In the genomic region with DNA sequence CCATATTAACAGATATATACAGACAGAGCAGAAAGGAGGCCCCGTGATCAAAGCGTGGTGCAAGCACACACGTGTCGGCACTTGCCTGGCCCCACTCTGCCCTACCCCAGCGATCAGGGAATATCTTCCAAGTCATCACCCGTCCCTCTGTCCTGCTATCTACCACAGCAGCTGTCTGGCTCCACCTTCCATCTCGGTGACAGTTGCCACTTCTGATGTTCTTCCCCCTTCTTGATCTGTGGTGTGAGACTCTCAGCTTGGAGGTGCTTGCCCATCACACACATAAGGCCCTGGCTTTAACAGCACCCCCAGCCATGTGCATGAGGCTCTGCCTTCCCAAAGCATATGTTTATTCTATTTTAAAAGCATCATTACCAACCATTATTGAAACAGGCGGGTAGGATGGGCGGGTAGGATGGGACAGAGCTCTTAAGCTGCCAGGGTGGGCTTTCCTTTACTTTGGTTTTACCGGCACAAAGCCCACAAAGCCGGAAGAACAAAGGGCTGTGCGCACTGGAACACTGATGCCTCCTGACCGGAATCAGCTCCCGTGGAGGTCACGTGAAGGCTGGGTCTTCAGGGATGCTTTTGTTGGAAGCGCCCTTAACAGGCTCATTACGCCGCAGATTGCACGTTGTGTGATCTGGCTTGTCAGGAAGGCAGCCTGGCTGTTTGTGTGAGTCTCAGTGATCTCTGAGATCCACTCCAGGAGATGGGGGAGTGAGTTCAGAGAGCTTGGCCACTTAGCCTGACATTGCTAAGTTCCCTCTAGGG, we compare ENCODE assay signal across 8 mouse cellular contexts. TPM values are rescaled to one million over a fixed set of nuclear protein-coding genes. Genes with fewer than 3 reads are reported as not detected.
DNase-seq lines count a peak whose midpoint lies in the region; ATAC-seq lines count a peak whose summit lies in the region.

No protein-coding gene starts in this region.

- peaks cover 22% of the 10 kb centered on the region for H3K4me1 ChIP-seq in heart, embryonic 11.5 days (ENCODE audit: control insufficient read depth, insufficient read depth, low read length)
- H3K4me1 ChIP-seq in embryonic facial prominence, embryonic 12.5 days: peaks cover 15% of the 10 kb centered on the region
- H3K4me1 ChIP-seq in neural tube, embryonic 14.5 days (ENCODE audit: control insufficient read depth, insufficient read depth, low read length): peaks cover 10% of the 10 kb centered on the region

- H3K27me3 ChIP-seq in heart, embryonic 11.5 days (ENCODE audit: control insufficient read depth, insufficient read depth, low read length): peaks cover 14% of the 10 kb centered on the region; the same call in 1 of the 2 replicates
- H3K27me3 ChIP-seq in embryonic facial prominence, embryonic 12.5 days: no peaks in the 10 kb centered on the region
- no peaks in the 10 kb centered on the region for H3K27me3 ChIP-seq in neural tube, embryonic 14.5 days (ENCODE audit: control insufficient read depth, insufficient read depth, low read length)

- no peak overlapping the region for H3K4me2 ChIP-seq in heart, embryonic 11.5 days
- no peak overlapping the region; the same call in 1 of the 2 replicates for H3K4me2 ChIP-seq in embryonic facial prominence, embryonic 12.5 days (replicated peaks)
- H3K4me2 ChIP-seq in neural tube, embryonic 14.5 days (ENCODE audit: low read depth, low read length): peak overlapping the region; percentile 35

- H3K9ac ChIP-seq in heart, embryonic 11.5 days (ENCODE audit: low read depth, low read length): peak overlapping the region; percentile 28; the same call in 1 of the 2 replicates
- no peak overlapping the region for H3K9ac ChIP-seq in embryonic facial prominence, embryonic 12.5 days
- peak overlapping the region; percentile 37 for H3K9ac ChIP-seq in neural tube, embryonic 14.5 days (replicated peaks; ENCODE audit: low read depth, low read length)

- ATAC-seq in heart, embryonic 11.5 days (replicated peaks; ENCODE audit: insufficient number of reproducible peaks, low FRiP score, low TSS enrichment): peak; percentile 83
- ATAC-seq in embryonic facial prominence, embryonic 12.5 days (ENCODE audit: insufficient number of reproducible peaks, insufficient read depth, low FRiP score, low TSS enrichment): 0 out of 2 replicates have a peak, but pooled peaks have one; percentile 3
- peak; percentile 55 for ATAC-seq in neural tube, embryonic 14.5 days (ENCODE audit: low read depth)

- no peaks in the 10 kb centered on the region for H3K9me3 ChIP-seq in heart, embryonic 11.5 days (replicated peaks; ENCODE audit: control insufficient read depth, low read length)
- no peaks in the 10 kb centered on the region for H3K9me3 ChIP-seq in embryonic facial prominence, embryonic 12.5 days
- H3K9me3 ChIP-seq in neural tube, embryonic 14.5 days (ENCODE audit: control insufficient read depth, low read length): no peaks in the 10 kb centered on the region

- H3K27ac ChIP-seq in heart, embryonic 11.5 days (ENCODE audit: low read depth, low read length): 0 out of 2 replicates have a peak overlapping the region, but pooled peaks have one; percentile 15
- peak overlapping the region; percentile 14; the same call in 1 of the 2 replicates for H3K27ac ChIP-seq in embryonic facial prominence, embryonic 12.5 days
- H3K27ac ChIP-seq in neural tube, embryonic 14.5 days (ENCODE audit: low read depth, low read length): peak overlapping the region; percentile 80

- no peak overlapping the region for H3K4me3 ChIP-seq in heart, embryonic 11.5 days (ENCODE audit: low read depth, low read length)
- no peak overlapping the region for H3K4me3 ChIP-seq in embryonic facial prominence, embryonic 12.5 days
- no peak overlapping the region for H3K4me3 ChIP-seq in neural tube, embryonic 14.5 days (ENCODE audit: low read depth, low read length)

- no peak for DNase-seq in heart, adult 9 months (ENCODE audit: low spot score in 2 of 2)
- peak; percentile 92 for DNase-seq in liver
- DNase-seq in right cerebral cortex, adult 18-20 months: no peak
- DNase-seq in left cerebral cortex, adult 8-10 months (ENCODE audit: low spot score in 2 of 2): no peak
- DNase-seq in left cerebral cortex, adult 18-20 months (ENCODE audit: low spot score in 2 of 2): no peak

- no peaks in the 10 kb centered on the region for H3K36me3 ChIP-seq in heart, embryonic 11.5 days (ENCODE audit: control insufficient read depth, insufficient read depth, low read length)
- no peaks in the 10 kb centered on the region for H3K36me3 ChIP-seq in embryonic facial prominence, embryonic 12.5 days
- H3K36me3 ChIP-seq in neural tube, embryonic 14.5 days (ENCODE audit: control insufficient read depth, insufficient read depth, low read length): no peaks in the 10 kb centered on the region

- WGBS in heart, embryonic 11.5 days (ENCODE audit: insufficient replicate concordance): 49% methylated on average over 19 of the region's 19 CpGs
- WGBS in embryonic facial prominence, embryonic 12.5 days: 45% methylated on average over 19 of the region's 19 CpGs
- WGBS in neural tube, embryonic 14.5 days: 23% methylated on average over 19 of the region's 19 CpGs

RNA-seq across cellular contexts. Expression of a gene that starts 34.4 kb away (rescaled TPM):
- polyA plus RNA-seq in heart, embryonic 11.5 days (2014; fragmentation: Nextera tagmentation; extraction: Ambion mirVana): 3.0 and 3.1 TPM in 2 replicates
- 2.2 and 2.4 TPM in 2 replicates for polyA plus RNA-seq in embryonic facial prominence, embryonic 12.5 days (2016; fragmentation: Nextera tagmentation; extraction: Ambion mirVana)
- polyA plus RNA-seq in neural tube, embryonic 14.5 days (2014; fragmentation: Nextera tagmentation; extraction: Ambion mirVana): 4.6 and 5.2 TPM in 2 replicates
- 10 to 100 TPM; 33.0 to 38.0 (median 33.5) TPM for total RNA-seq in left cerebral cortex, adult 8-10 months (2022)
- 10 to 100 TPM; 30.1 to 33.7 TPM for total RNA-seq in left cerebral cortex, adult 18-20 months (2021)

Comparison
In these comparisons a context has a peak if more than half of its experiments do, and no peak if none do; other contexts are left out.
1. ATAC-seq: peak in every context shown above with its lines; median percentile 83 in heart, embryonic 11.5 days; 55 in neural tube, embryonic 14.5 days; 3 in embryonic facial prominence, embryonic 12.5 days.
2. H3K27ac ChIP-seq: peak in every context shown above with its lines; median percentile 80 in neural tube, embryonic 14.5 days; 15 in heart, embryonic 11.5 days; 14 in embryonic facial prominence, embryonic 12.5 days.